Mouse (Mus musculus) Patski (cell line): Measurements from ENCODE around the gene Ccdc169. TPM values are rescaled to one million over a fixed set of nuclear protein-coding genes. Genes with fewer than 3 reads are reported as not detected.
A peak's percentile ranks its signal among the peaks of the same experiment; 100 is the strongest.

ENCODE experiments used
- ATAC-seq: fragments of 100-300 bp; one replicate; pipeline ENCODE4 v1.8.0; 2021
- CTCF ChIA-PET: fragments of 350-600 bp; sonication (Branson Sonifier 250); formaldehyde crosslinking; loops from one replicate; lab custom pipeline; 2022; ENCODE audit warnings: inconsistent platforms; lab: Charles Lee
- POLR2A ChIA-PET: fragments of 350-600 bp; sonication (Branson Sonifier 250); formaldehyde crosslinking; loops from one replicate; lab custom pipeline; 2022; ENCODE audit warnings: antibody characterized with exemption, inconsistent platforms; lab: Charles Lee
- DNase-seq: peaks from one replicate; pipeline ENCODE4 v3.0.0-alpha.2; 2011; ENCODE audit warnings: low read depth, low spot score
- H3K27me3 ChIP-seq: fragments of 371-371 bp; one replicate; pipeline ENCODE4 v1.5.1; 2021
- CTCF ChIP-seq: fragments of 100-300 bp; IDR thresholded peaks from one replicate; pipeline ENCODE4 v1.5.1; 2021
- in situ Hi-C: fragments of 300-500 bp; cut with MboI; formaldehyde crosslinking; loops from 3 replicates; pipeline ENCODE4 v1.11.1; 2018; ENCODE audit warnings: low pct_unique_long_range_greater_than_20kb, mixed read lengths
- polyA plus RNA-seq: library from polyadenylated mRNA; unstranded; gene quantifications from one replicate; pipeline ENCODE4 v1.2.3, GENCODE M21; 2021

Gene Ccdc169
- polyA plus RNA-seq, 1 experiment from 2014 or later: 0.10 TPM

GRCm38 (mm10) chr3:55207665-55208064 is 70.5 kb downstream of the Ccdc169 start:
- DNase-seq (no peak), ATAC-seq (no peak)
- no peak for TF ChIP-seq CTCF
- in situ Hi-C loops: no loop called here
- CTCF ChIA-PET: interaction anchor here (1.2 to 1.7 kb wide), 3 partner anchors 21 to 142 kb away, joined by 3 to 5 read pairs (median 3); no protein-coding TSS in a partner anchor
- POLR2A ChIA-PET: no interaction called here
- no peaks in the 10 kb centered on the region for H3K27me3 ChIP-seq

- no peak for ATAC-seq
- DNase-seq: no peak
- in situ Hi-C loops: loop anchor here (10.0 kb wide), 1 partner anchor 143 kb away; no protein-coding TSS in a partner anchor
- ChIA-PET POLR2A (no interaction called here), CTCF (interaction anchor here (0.8 to 1.6 kb wide), 5 partner anchors 9 to 59 kb away, joined by 3 to 4 read pairs (median 3); no protein-coding TSS in a partner anchor)
- no peak for TF ChIP-seq CTCF
- no peaks in the 10 kb centered on the region for H3K27me3 ChIP-seq
These were observed 75.1 kb downstream of the Ccdc169 start for GRCm38 (mm10) chr3:55212254-55212653.

GRCm38 (mm10) chr3:55213785-55214184 is 76.6 kb downstream of the Ccdc169 start:
- ATAC-seq (no peak), DNase-seq (no peak)
- no peaks in the 10 kb centered on the region for H3K27me3 ChIP-seq
- ChIA-PET POLR2A (interaction anchor here (0.5 to 1.0 kb wide), 3 partner anchors 60 to 120 kb away, joined by 3 read pairs; no protein-coding TSS in a partner anchor), CTCF (interaction anchor here (1.1 to 1.5 kb wide), 8 partner anchors 8 to 140 kb away, joined by 3 to 5 read pairs (median 3); no protein-coding TSS in a partner anchor)
- TF ChIP-seq CTCF: no peak
- in situ Hi-C loops: loop anchor here (10.0 kb wide), 1 partner anchor 141 kb away; no protein-coding TSS in a partner anchor

GRCm38 (mm10) chr3:55214413-55214812 is 77.3 kb downstream of the Ccdc169 start:
- no peaks in the 10 kb centered on the region for H3K27me3 ChIP-seq
- POLR2A ChIA-PET: interaction anchor here (0.5 to 1.0 kb wide), 3 partner anchors 60 to 121 kb away, joined by 3 read pairs; no protein-coding TSS in a partner anchor
- TF ChIP-seq CTCF: no peak
- DNase-seq (no peak), ATAC-seq (no peak)
- in situ Hi-C loops: loop anchor here (10.0 kb wide), 1 partner anchor 140 kb away; no protein-coding TSS in a partner anchor
- CTCF ChIA-PET: interaction anchor here (1.1 to 1.5 kb wide), 6 partner anchors 7 to 140 kb away, joined by 3 to 5 read pairs (median 3); no protein-coding TSS in a partner anchor

DNA sequence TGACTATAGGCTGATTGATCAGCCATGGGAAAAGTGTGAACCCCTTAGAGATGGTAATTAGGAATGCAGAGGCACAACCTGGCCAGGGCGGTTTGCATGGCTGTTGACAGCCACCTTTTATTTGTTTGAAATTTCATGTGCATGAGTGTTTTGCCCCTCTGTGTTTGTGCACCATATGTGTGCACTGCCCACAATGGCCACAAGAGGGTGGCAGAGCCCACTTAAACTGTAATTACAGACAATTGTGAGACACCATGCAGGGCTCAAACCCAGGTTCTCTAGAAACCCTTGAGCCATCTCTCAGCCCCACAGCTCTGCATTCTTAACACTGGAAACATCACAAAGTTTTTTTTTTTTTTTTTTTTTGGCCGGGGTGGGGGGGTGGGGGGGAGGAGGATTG is 85.4 kb downstream of the Ccdc169 start:
- no peak for DNase-seq
- peak; percentile 83 for TF ChIP-seq CTCF
- CTCF ChIA-PET: interaction anchor here (0.8 to 2.7 kb wide), 15 partner anchors 8 to 132 kb away, joined by 3 to 7 read pairs (median 4); partner anchors contain the start of gene Dclk1
- in situ Hi-C loops: no loop called here
- ATAC-seq: no peak
- POLR2A ChIA-PET: interaction anchor here (1.5 kb wide), 1 partner anchor 24 kb away, joined by 3 read pairs; no protein-coding TSS in a partner anchor
- H3K27me3 ChIP-seq: no peaks in the 10 kb centered on the region

Other genes with a start within 250 kb of the Ccdc169 start
- gene Sertm1, start 221.5 kb upstream of the Ccdc169 start, polyA plus RNA-seq: not detected
- 0.31 TPM for gene Ccna1, start 81.8 kb upstream of the Ccdc169 start, polyA plus RNA-seq
- gene Spg20, start 25.2 kb upstream of the Ccdc169 start, polyA plus RNA-seq: 69.2 TPM
- not detected for gene Sohlh2, start 44.7 kb downstream of the Ccdc169 start, polyA plus RNA-seq
- 16.7 TPM for gene Dclk1, start 105.0 kb downstream of the Ccdc169 start, polyA plus RNA-seq